ENCODE assay signal across 26 mouse cellular contexts in genomic region chr16:93425731-93426130, GRCm38 (mm10).
"Had no signal": no experiment of that assay in that cellular context is flagged by ENCODE, and none has a peak within 500 bp of the region (broad histone marks: within the 10 kb centered on the region; RNA-seq: fewer than 3 reads in every experiment).

No protein-coding gene starts in this region.

- H3K4me2 ChIP-seq: heart, embryonic 11.5 days; heart, embryonic 13.5 days; heart, embryonic 15.5 days; hindbrain, embryonic 13.5 days; hindbrain, embryonic 15.5 days; kidney, embryonic 15.5 days; limb, embryonic 13.5 days; limb, embryonic 15.5 days; liver, embryonic 12.5 days had no signal

- DNase-seq: gastrocnemius, postnatal 14 days; gastrocnemius, postnatal 36 days; heart, adult 2 months; heart, postnatal 14 days; heart, postnatal 36 days; kidney, adult 11 months; kidney, adult 2 months; kidney, adult 9 months; kidney, postnatal 14 days; kidney, postnatal 36 days; layer of hippocampus, adult 9-11 months; layer of hippocampus, postnatal 36 days; left cerebral cortex, postnatal 4 days had no signal

- H3K36me3 ChIP-seq: heart, embryonic 13.5 days; heart, embryonic 15.5 days; hindbrain, embryonic 13.5 days; hindbrain, embryonic 15.5 days; kidney, embryonic 15.5 days; limb, embryonic 13.5 days; limb, embryonic 15.5 days; liver, embryonic 12.5 days had no signal

- H3K4me3 ChIP-seq: heart, adult 2 months; heart, embryonic 13.5 days; heart, embryonic 15.5 days; hindbrain, embryonic 13.5 days; hindbrain, embryonic 15.5 days; kidney, embryonic 15.5 days; limb, embryonic 13.5 days; limb, embryonic 15.5 days; liver, embryonic 12.5 days had no signal

- H3K9me3 ChIP-seq: heart, embryonic 13.5 days; heart, embryonic 15.5 days; hindbrain, embryonic 13.5 days; hindbrain, embryonic 15.5 days; kidney, embryonic 15.5 days; limb, embryonic 13.5 days; limb, embryonic 15.5 days; liver, embryonic 12.5 days had no signal

- H3K9ac ChIP-seq: heart, embryonic 13.5 days; heart, embryonic 15.5 days; hindbrain, embryonic 13.5 days; hindbrain, embryonic 15.5 days; kidney, embryonic 15.5 days; limb, embryonic 13.5 days; limb, embryonic 15.5 days; liver, embryonic 12.5 days; liver, embryonic 14.5 days had no signal

- H3K27ac ChIP-seq: heart, adult 2 months; heart, embryonic 13.5 days; heart, embryonic 15.5 days; hindbrain, embryonic 13.5 days; hindbrain, embryonic 15.5 days; hindbrain, postnatal 0 days; kidney, embryonic 15.5 days; kidney, postnatal 0 days; limb, embryonic 13.5 days; limb, embryonic 15.5 days; liver, embryonic 12.5 days; liver, embryonic 14.5 days had no signal

- ATAC-seq: hindbrain, postnatal 0 days; intestine, embryonic 16.5 days; liver, embryonic 12.5 days had no signal
